Mouse (Mus musculus): Measurements from ENCODE around the gene Gm19684. TPM values are rescaled to one million over a fixed set of nuclear protein-coding genes. Genes with fewer than 3 reads are reported as not detected.
"Not testable (repeated sequence)": the region's sequence is repeated elsewhere in the genome, so short reads cannot be mapped to it uniquely, and the experiment has no call there.

The Gm19684 gene
- polyA plus RNA-seq, 1 experiment from 2014 or later: not detected

DNA sequence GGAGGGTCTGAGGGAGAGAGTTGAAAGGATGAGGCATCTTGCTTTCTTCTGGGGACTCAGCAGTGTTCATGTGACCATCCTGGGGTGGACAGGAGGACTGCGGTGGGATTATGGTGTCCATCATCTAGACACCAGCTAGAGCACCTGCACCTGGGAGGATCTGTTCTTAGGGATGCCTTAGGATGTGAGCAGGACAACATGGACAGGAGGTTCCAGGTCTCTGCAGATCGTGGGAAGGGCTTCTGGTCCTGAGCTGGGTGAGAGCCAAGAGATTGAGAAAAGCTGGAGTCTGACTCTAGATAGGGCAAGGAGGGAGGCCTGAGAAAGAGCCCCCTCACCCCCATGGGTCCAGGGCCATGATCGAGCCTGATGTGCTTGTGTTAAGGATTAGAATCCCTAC lies 11.3 kb upstream of the Gm19684 start:
- Histone ChIP-seq H3K27me3 (peaks cover 11% of the 10 kb centered on the region), H3K4me1 (peaks cover 12% of the 10 kb centered on the region)
- not testable (repeated sequence) for H3K27ac ChIP-seq (replicated peaks); H3K4me2 ChIP-seq (replicated peaks); H3K36me3 ChIP-seq; H3K4me3 ChIP-seq (replicated peaks); H3K9me3 ChIP-seq (replicated peaks); H3K9ac ChIP-seq; ATAC-seq (ENCODE audit: insufficient number of reproducible peaks, low FRiP score, low TSS enrichment, low read depth)
- WGBS: 51% methylated on average over 3 of the region's 3 CpGs

DNA sequence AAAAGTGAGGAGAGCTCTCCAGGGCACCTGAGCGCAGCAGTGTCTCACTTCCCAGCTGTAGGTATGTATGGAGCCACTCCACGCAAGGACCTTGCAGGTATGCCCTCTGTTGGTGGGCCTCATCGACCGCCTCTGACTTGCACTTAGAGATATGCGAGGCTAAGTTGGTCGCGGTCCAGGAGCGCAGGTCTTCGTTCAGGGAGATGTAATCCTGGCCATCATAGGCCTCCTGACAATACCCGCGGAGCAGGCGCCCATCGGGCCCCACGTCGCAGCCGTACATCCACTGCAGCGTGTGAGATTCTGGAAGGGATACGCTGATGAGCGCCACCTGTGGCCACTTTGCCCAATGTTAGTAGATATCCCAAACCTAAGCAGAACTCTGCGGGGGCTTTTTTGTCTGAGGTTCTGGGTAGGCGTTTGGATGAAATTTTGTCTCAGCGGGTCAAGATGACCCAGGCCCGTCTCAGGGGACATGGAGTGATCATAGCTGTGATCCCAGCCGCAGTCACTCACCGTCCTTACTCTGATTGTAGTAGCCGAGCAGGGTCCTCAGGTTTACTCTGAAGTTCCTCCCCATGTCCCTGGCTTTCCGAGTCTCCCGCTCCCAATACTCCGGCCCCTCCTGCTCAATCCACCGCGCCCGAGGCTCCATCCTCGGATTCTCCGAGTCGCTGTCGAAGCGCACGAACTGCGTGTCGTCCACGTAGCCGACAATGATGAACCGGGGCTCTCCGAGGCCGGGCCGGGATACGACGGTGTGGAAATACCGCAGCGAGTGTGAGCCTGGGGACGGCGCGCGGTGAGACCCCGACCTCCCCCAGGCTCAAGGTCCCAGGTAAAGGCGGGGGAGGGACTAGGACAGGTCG lies 10.6 kb upstream of the Gm19684 start:
- H3K9me3 ChIP-seq (replicated peaks); H3K36me3 ChIP-seq; H3K27ac ChIP-seq (replicated peaks): not testable (repeated sequence)
- peaks cover 12% of the 10 kb centered on the region for H3K4me1 ChIP-seq
- peaks cover 11% of the 10 kb centered on the region for H3K27me3 ChIP-seq
- H3K4me2 ChIP-seq (replicated peaks): peak overlapping the region; percentile 88
- H3K9ac ChIP-seq: 0 out of 2 replicates have a peak overlapping the region, but pooled peaks have one; percentile 15
- 1% methylated on average over 57 of the region's 57 CpGs for WGBS
- peak overlapping the region; percentile 45 for H3K4me3 ChIP-seq (replicated peaks)
- ATAC-seq (ENCODE audit: insufficient number of reproducible peaks, low FRiP score, low TSS enrichment, low read depth): peak; percentile 29; the same call in 1 of the 2 replicates

GRCm38 (mm10) chr17:36111510-36111868 lies 10.0 kb upstream of the Gm19684 start:
- not testable (repeated sequence) for H3K9me3 ChIP-seq (replicated peaks); H3K27ac ChIP-seq (replicated peaks); H3K36me3 ChIP-seq; ATAC-seq (ENCODE audit: insufficient number of reproducible peaks, low FRiP score, low TSS enrichment, low read depth)
- WGBS: 2% methylated on average over 10 of the region's 10 CpGs
- Histone ChIP-seq H3K27me3 (peaks cover 11% of the 10 kb centered on the region), H3K9ac (0 out of 2 replicates have a peak overlapping the region, but pooled peaks have one; percentile 15), H3K4me3 (replicated peaks) (peak overlapping the region; percentile 45), H3K4me1 (peaks cover 12% of the 10 kb centered on the region), H3K4me2 (replicated peaks) (peak overlapping the region; percentile 88)

- H3K4me3 ChIP-seq (replicated peaks); H3K36me3 ChIP-seq; H3K4me2 ChIP-seq (replicated peaks); H3K9me3 ChIP-seq (replicated peaks); H3K27ac ChIP-seq (replicated peaks); ATAC-seq (ENCODE audit: insufficient number of reproducible peaks, low FRiP score, low TSS enrichment, low read depth); H3K9ac ChIP-seq: not testable (repeated sequence)
- H3K27me3 ChIP-seq: peaks cover 14% of the 10 kb centered on the region
- WGBS: 16% methylated on average over 6 of the region's 6 CpGs
- peaks cover 12% of the 10 kb centered on the region for H3K4me1 ChIP-seq
Measured at GRCm38 (mm10) chr17:36113979-36114593, 7.4 kb upstream of the Gm19684 start.

- 26% methylated on average over 3 of the region's 3 CpGs for WGBS
- ATAC-seq (ENCODE audit: insufficient number of reproducible peaks, low FRiP score, low TSS enrichment, low read depth); H3K4me1 ChIP-seq; H3K9me3 ChIP-seq (replicated peaks); H3K4me3 ChIP-seq (replicated peaks); H3K27ac ChIP-seq (replicated peaks); H3K4me2 ChIP-seq (replicated peaks); H3K36me3 ChIP-seq; H3K9ac ChIP-seq: not testable (repeated sequence)
- peaks cover 16% of the 10 kb centered on the region for H3K27me3 ChIP-seq
Measured at GRCm38 (mm10) chr17:36116545-36116944, 4.9 kb upstream of the Gm19684 start.

DNA sequence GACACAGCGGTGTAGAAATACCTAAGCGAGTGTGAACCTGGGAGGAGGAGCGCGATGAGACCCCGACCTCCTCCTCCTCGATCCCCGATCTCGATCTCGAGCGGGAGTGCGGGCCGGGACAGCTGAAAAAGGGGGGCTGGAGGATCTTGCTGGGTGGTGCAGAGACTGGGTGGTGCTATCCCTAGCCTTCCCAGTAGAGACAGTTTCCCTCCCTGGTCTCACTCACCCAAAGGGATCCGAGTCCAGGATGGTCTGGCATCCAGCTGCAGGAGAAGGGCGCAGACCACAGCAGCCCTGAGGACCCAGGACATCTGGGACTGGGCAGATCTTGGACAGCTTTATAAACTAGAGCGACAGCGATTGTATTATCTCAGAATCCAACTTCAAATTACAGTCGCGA lies 639 bp upstream of the Gm19684 start:
- not testable (repeated sequence) for H3K4me1 ChIP-seq; ATAC-seq (ENCODE audit: insufficient number of reproducible peaks, low FRiP score, low TSS enrichment, low read depth); H3K9me3 ChIP-seq (replicated peaks); H3K27ac ChIP-seq (replicated peaks); H3K36me3 ChIP-seq; H3K9ac ChIP-seq
- 21% methylated on average over 18 of the region's 18 CpGs for WGBS
- peaks cover 28% of the 10 kb centered on the region for H3K27me3 ChIP-seq
- 0 out of 2 replicates have a peak overlapping the region, but pooled peaks have one; percentile 15 for H3K4me3 ChIP-seq (replicated peaks)
- H3K4me2 ChIP-seq (replicated peaks): 0 out of 2 replicates have a peak overlapping the region, but pooled peaks have one; percentile 8

DNA sequence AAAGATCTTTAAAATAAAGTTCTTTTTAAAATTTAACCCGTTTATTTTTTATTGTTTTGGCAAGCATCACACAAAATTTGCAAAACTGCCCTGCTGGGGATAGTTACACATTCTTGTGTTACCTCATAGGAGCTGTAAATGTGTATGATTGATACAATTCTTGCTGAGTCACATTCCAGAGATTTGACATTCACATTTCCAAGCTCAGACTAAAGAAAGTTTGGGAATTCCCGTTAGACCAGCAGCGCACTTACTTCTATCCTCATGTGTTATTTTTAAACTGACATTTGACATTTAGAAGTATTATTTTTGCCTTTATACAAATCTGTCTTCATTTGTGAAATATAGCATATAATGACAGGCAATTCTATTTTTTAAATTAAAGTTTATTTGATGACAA lies 2.6 kb downstream of the Gm19684 start:
- peaks cover 24% of the 10 kb centered on the region for H3K27me3 ChIP-seq
- not testable (repeated sequence) for H3K36me3 ChIP-seq; H3K9me3 ChIP-seq (replicated peaks); H3K9ac ChIP-seq; H3K4me2 ChIP-seq (replicated peaks); H3K27ac ChIP-seq (replicated peaks); ATAC-seq (ENCODE audit: insufficient number of reproducible peaks, low FRiP score, low TSS enrichment, low read depth); H3K4me1 ChIP-seq; H3K4me3 ChIP-seq (replicated peaks)
- 60% methylated on average over 3 of the region's 3 CpGs for WGBS

GRCm38 (mm10) chr17:36128525-36128924 lies 7.0 kb downstream of the Gm19684 start:
- not testable (repeated sequence) for H3K9me3 ChIP-seq (replicated peaks); H3K4me1 ChIP-seq; H3K36me3 ChIP-seq; ATAC-seq (ENCODE audit: insufficient number of reproducible peaks, low FRiP score, low TSS enrichment, low read depth); H3K9ac ChIP-seq; H3K4me2 ChIP-seq (replicated peaks); H3K27ac ChIP-seq (replicated peaks); H3K4me3 ChIP-seq (replicated peaks); H3K27me3 ChIP-seq
- WGBS: 60% methylated on average over 12 of the region's 13 CpGs

- H3K4me1 ChIP-seq; H3K4me3 ChIP-seq (replicated peaks); H3K36me3 ChIP-seq; H3K9ac ChIP-seq; H3K27ac ChIP-seq (replicated peaks); H3K4me2 ChIP-seq (replicated peaks); H3K27me3 ChIP-seq; H3K9me3 ChIP-seq (replicated peaks): not testable (repeated sequence)
- 0 out of 2 replicates have a peak, but pooled peaks have one; percentile 47 for ATAC-seq (ENCODE audit: insufficient number of reproducible peaks, low FRiP score, low TSS enrichment, low read depth)
- WGBS: 22% methylated on average over 27 of the region's 28 CpGs
Measured at GRCm38 (mm10) chr17:36128968-36129817, 7.7 kb downstream of the Gm19684 start, which contains the start of gene Gm7030. TSS of gene Gm7030 (minus strand) at chr17:36129425.

GRCm38 (mm10) chr17:36131516-36132265 lies 10.2 kb downstream of the Gm19684 start:
- no peak overlapping the region for H3K4me2 ChIP-seq (replicated peaks)
- H3K9me3 ChIP-seq (replicated peaks): no peaks in the 10 kb centered on the region
- peaks cover 7% of the 10 kb centered on the region for H3K27me3 ChIP-seq
- H3K4me3 ChIP-seq (replicated peaks): no peak overlapping the region
- H3K27ac ChIP-seq (replicated peaks): no peak overlapping the region
- WGBS: 70% methylated on average over 5 of the region's 5 CpGs
- H3K36me3 ChIP-seq: no peaks in the 10 kb centered on the region
- no peak for ATAC-seq (ENCODE audit: insufficient number of reproducible peaks, low FRiP score, low TSS enrichment, low read depth)
- no peak overlapping the region for H3K9ac ChIP-seq
- H3K4me1 ChIP-seq: no peaks in the 10 kb centered on the region
